Mouse (Mus musculus) G1E-ER4 (cell line): ENCODE data around the gene Ms4a15. TPM values are rescaled to one million over a fixed set of nuclear protein-coding genes. Genes with fewer than 3 reads are reported as not detected.

Source experiments
- GATA1 ChIP-seq: IDR thresholded peaks from one replicate; pipeline ENCODE4 v1.8.0; 2012; ENCODE audit warnings: low read length, inconsistent platforms
- polyA plus RNA-seq: library from polyadenylated mRNA; stranded (reverse); fragments of >175 nt; gene quantifications from 2 replicates; pipeline ENCODE4 v1.2.3, GENCODE M21; 2012

Ms4a15 gene
- polyA plus RNA-seq, result not detected in 2 replicates

GRCm38 (mm10) chr19:10993150-10993549 lies at the start of gene Ms4a15:
TSS of gene Ms4a15 (minus strand) at chr19:10993250.
- no peak for TF ChIP-seq GATA1

GRCm38 (mm10) chr19:11037570-11037969 lies 44.5 kb upstream of the Ms4a15 start:
- no peak for TF ChIP-seq GATA1

- TF ChIP-seq GATA1, result no peak
Measured at GRCm38 (mm10) chr19:11022382-11022781, 29.3 kb upstream of the Ms4a15 start.

GRCm38 (mm10) chr19:11017891-11018290 lies 24.8 kb upstream of the Ms4a15 start, which contains the start of gene Ms4a18:
TSS of gene Ms4a18 (minus strand) at chr19:11018031.
- TF ChIP-seq GATA1, result no peak

- TF ChIP-seq GATA1, result no peak
Measured at GRCm38 (mm10) chr19:11017251-11017650, 24.2 kb upstream of the Ms4a15 start.

- TF ChIP-seq GATA1, result no peak
Measured at GRCm38 (mm10) chr19:11015998-11016397, 22.9 kb upstream of the Ms4a15 start.

GRCm38 (mm10) chr19:11015468-11015867 lies 22.4 kb upstream of the Ms4a15 start:
- TF ChIP-seq GATA1, result no peak

GRCm38 (mm10) chr19:10991911-10992310 lies 1.1 kb downstream of the Ms4a15 start:
- TF ChIP-seq GATA1, result no peak

GRCm38 (mm10) chr19:10990751-10991150 lies 2.3 kb downstream of the Ms4a15 start:
- no peak for TF ChIP-seq GATA1

- TF ChIP-seq GATA1, result no peak
Measured at GRCm38 (mm10) chr19:10988563-10988962, 4.5 kb downstream of the Ms4a15 start.

- no peak for TF ChIP-seq GATA1
Measured at GRCm38 (mm10) chr19:10985889-10986288, 7.2 kb downstream of the Ms4a15 start.

- TF ChIP-seq GATA1, result no peak
Measured at GRCm38 (mm10) chr19:10984551-10984950, 8.5 kb downstream of the Ms4a15 start.

- no peak for TF ChIP-seq GATA1
Measured at GRCm38 (mm10) chr19:10983146-10983545, 9.9 kb downstream of the Ms4a15 start.

- TF ChIP-seq GATA1, result no peak
Measured at GRCm38 (mm10) chr19:10980210-10980609, 12.8 kb downstream of the Ms4a15 start.

GRCm38 (mm10) chr19:10979184-10980168 lies 13.6 kb downstream of the Ms4a15 start:
- TF ChIP-seq GATA1, result no peak

GRCm38 (mm10) chr19:10976318-10976717 lies 16.7 kb downstream of the Ms4a15 start:
- no peak for TF ChIP-seq GATA1

GRCm38 (mm10) chr19:10975187-10975586 lies 17.9 kb downstream of the Ms4a15 start:
- no peak for TF ChIP-seq GATA1
